Mouse (Mus musculus): ENCODE results near the gene Clca3b. TPM values are rescaled to one million over a fixed set of nuclear protein-coding genes. Genes with fewer than 3 reads are reported as not detected.

Gene Clca3b
- polyA plus RNA-seq, 1 experiment, result not detected

DNA sequence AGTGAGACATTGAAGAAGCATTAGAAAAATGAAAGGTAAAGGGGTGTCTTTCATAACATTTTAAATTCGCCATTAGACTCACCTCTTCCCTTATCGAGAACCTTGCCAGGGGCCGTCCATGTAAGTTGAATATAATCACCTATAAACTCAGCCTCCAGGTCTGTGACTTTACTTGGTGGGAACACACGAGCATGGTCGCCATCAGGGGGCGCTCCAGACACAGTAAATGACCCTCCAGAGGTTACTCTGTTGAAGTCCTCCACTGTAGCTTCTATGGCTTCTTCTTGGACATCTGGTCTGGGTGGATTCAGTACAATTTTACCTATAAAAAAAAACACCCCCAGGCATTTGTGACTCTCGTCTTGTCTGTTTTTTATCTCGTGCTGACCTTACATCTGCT is 47.3 kb downstream of the Clca3b start:
- no peaks in the 10 kb centered on the region for H3K36me3 ChIP-seq (ENCODE audit: control insufficient read depth, insufficient read depth, low read length)
- H3K4me1 ChIP-seq (ENCODE audit: control insufficient read depth, insufficient read depth, insufficient read length), result no peaks in the 10 kb centered on the region
- 44% methylated on average over 8 of the region's 8 CpGs for WGBS
- DNase-seq (ENCODE audit: low read depth in 1 of 2, low spot score in 2 of 2), result no peak
- H3K4me3 ChIP-seq (ENCODE audit: extremely low read depth, insufficient read depth, insufficient read length), result no peak overlapping the region
- H3K27ac ChIP-seq (ENCODE audit: insufficient read depth, low read length), result no peak overlapping the region
- TF ChIP-seq CTCF (IDR thresholded peaks at IDR 0.05; ENCODE audit: extremely low read depth, insufficient read depth, insufficient read length, insufficient replicate concordance), result no peak
- no peaks in the 10 kb centered on the region for H3K27me3 ChIP-seq (ENCODE audit: control insufficient read depth, insufficient read depth, low read length)

DNA sequence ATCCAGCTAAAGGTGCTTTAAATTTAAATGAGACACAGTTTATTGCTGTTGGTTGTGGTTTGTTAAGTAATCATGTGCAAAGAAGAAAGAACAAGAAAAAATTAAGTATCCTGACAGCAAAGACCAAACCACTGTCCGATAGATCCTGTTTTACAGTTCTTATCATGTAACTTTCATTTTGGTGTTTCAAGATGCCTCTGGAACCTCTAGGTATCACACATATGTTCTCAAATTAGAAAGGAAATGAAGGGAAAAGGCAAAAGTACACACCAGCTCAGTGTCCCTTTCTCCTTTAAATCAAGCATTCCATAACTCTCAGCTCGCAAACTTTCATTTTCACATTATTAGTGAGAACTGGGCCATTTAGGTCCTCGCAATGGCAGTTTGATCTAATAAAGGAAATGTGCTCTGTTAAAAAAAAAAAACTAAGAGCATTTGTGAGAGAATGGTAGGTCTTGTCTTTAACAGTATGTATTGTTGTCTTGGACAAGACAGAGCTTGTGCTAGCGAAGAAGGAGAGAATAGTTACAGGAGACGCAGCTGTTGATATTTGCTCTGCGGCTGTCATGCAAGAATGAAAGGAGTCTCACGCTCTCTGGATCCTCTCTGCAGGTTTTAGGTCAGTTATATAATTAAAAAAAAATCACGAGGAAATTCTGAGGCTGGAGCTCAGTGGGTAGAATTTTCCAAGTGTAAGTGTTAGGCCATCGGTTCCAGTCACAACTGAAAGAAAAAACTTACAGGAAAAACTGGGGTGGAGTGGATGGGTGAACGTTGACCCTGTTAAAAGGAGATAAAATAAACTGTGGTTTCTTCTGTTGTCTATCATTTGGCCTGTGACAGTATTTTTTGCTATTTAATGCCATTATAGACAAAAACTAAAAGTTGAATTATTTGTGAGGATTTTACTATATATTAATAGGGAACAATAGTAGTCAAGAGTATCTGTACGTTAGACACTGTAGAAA is 63.7 kb downstream of the Clca3b start:
- TF ChIP-seq CTCF (IDR thresholded peaks at IDR 0.05; ENCODE audit: extremely low read depth, insufficient read depth, insufficient read length, insufficient replicate concordance), result no peak
- TF ChIP-seq POLR2A (IDR thresholded peaks at IDR 0.05; ENCODE audit: low read depth, low read length), result no peak
- Histone ChIP-seq H3K4me1 (ENCODE audit: control insufficient read depth, insufficient read depth, insufficient read length) (no peaks in the 10 kb centered on the region), H3K27ac (ENCODE audit: insufficient read depth, low read length) (no peak overlapping the region), H3K36me3 (ENCODE audit: control insufficient read depth, insufficient read depth, low read length) (no peaks in the 10 kb centered on the region), H3K27me3 (ENCODE audit: control insufficient read depth, insufficient read depth, low read length) (no peaks in the 10 kb centered on the region), H3K4me3 (ENCODE audit: extremely low read depth, insufficient read depth, insufficient read length) (no peak overlapping the region)
- no peak for DNase-seq (ENCODE audit: low read depth in 1 of 2, low spot score in 2 of 2)
- 78% methylated on average over 11 of the region's 11 CpGs for WGBS

Other genes with a start within 250 kb of the Clca3b start
- gene Sh3glb1, start 129.0 kb downstream of the Clca3b start, polyA plus RNA-seq (2012; rRNA removed), result 19.3 and 22.1 TPM in 2 replicates
- gene Clca3a1, start 88.4 kb downstream of the Clca3b start, polyA plus RNA-seq (2012; rRNA removed), result 22.9 and 24.2 TPM in 2 replicates
- gene Clca3a2, start 29.9 kb downstream of the Clca3b start, polyA plus RNA-seq (2012; rRNA removed), result 0.39 and 0.50 TPM in 2 replicates
- not detected in 2 replicates for gene Clca4b, start 83.2 kb upstream of the Clca3b start, polyA plus RNA-seq (2012; rRNA removed)
- not detected in 2 replicates for gene Clca4a, start 125.7 kb upstream of the Clca3b start, polyA plus RNA-seq (2012; rRNA removed)
- 0.02 TPM in 1 of 2 replicates, not detected in the other for gene Clca1, start 183.4 kb upstream of the Clca3b start, polyA plus RNA-seq (2012; rRNA removed)

Data from spleen, adult 2 months (tissue).